Mouse (Mus musculus): ENCODE measurements at regions not wholly inside any gene's neighbourhood (a gene's known extent, or its start where the extent isn't known, plus 50 kb on each side); places are given as distances from the start of the nearest gene placed in this dataset.

GRCm38 (mm10) chr3:140702271-140702681 is 509.9 kb downstream of the Pdha2 start:
- Histone ChIP-seq H3K36me3 (ENCODE audit: control insufficient read depth in 1 of 2, insufficient read depth in 2 of 2, low read length in 2 of 2) (no peaks in the 10 kb centered on the region), H3K4me3 (ENCODE audit: control insufficient read depth in 1 of 2, insufficient read depth in 1 of 2, low read depth in 2 of 2, low read length in 2 of 2) (no peak overlapping the region), H3K79me2 (ENCODE audit: control insufficient read depth, insufficient read depth, low read length, poor library complexity) (no peaks in the 10 kb centered on the region), H3K27me3 (ENCODE audit: control insufficient read depth in 1 of 2, insufficient read depth in 2 of 2, low read length in 2 of 2) (no peaks in the 10 kb centered on the region), H3K27ac (ENCODE audit: control insufficient read depth, low read depth, low read length) (no peak overlapping the region), H3K9me3 (replicated peaks; ENCODE audit: insufficient read depth, low read length) (no peaks in the 10 kb centered on the region), H3K9ac (ENCODE audit: control insufficient read depth, low read depth, low read length, poor library complexity, severe bottlenecking) (no peak overlapping the region), H3K4me1 (ENCODE audit: control insufficient read depth in 1 of 2, insufficient read depth in 2 of 2, low read length in 2 of 2) (peaks cover 0 to 3% of the 10 kb centered on the region in 2 experiments; a peak in 1 of 4 replicates)
- peak; percentile 70 for DNase-seq (ENCODE audit: low read depth, low spot score)
- TF ChIP-seq CHD2 (IDR thresholded peaks at IDR 0.05; ENCODE audit: low read length) (no peak), ELF1 (IDR thresholded peaks at IDR 0.05; ENCODE audit: low read depth, low read length) (no peak), SMC3 (IDR thresholded peaks at IDR 0.05; ENCODE audit: low read depth, low read length) (no peak), RCOR1 (IDR thresholded peaks at IDR 0.05; ENCODE audit: low read depth, low read length) (peak; percentile 95), MEF2A (IDR thresholded peaks at IDR 0.05; ENCODE audit: extremely low read depth, insufficient replicate concordance, low read depth, low read length, poor library complexity, severe bottlenecking) (no peak), HCFC1 (IDR thresholded peaks at IDR 0.05; ENCODE audit: low read depth, low read length) (no peak), KAT2A (conservative IDR thresholded peaks at IDR 0.05; ENCODE audit: low read depth, low read length) (no peak), POLR2A (IDR thresholded peaks at IDR 0.05; ENCODE audit: control insufficient read depth in 1 of 2, insufficient read depth in 1 of 2, low read depth in 1 of 2, low read length in 2 of 2, poor library complexity in 1 of 2) (no peak), ZNF384 (IDR thresholded peaks at IDR 0.05; ENCODE audit: low read depth, low read length) (peak; percentile 87), ZKSCAN1 (IDR thresholded peaks at IDR 0.05; ENCODE audit: low read depth, low read length) (no peak), ZMIZ1 (IDR thresholded peaks at IDR 0.05; ENCODE audit: low read depth, low read length) (no peak), ETS1 (IDR thresholded peaks at IDR 0.05; ENCODE audit: low read depth, low read length) (no peak; the same call in 1 of the 2 replicates), POLR2AphosphoS2 (IDR thresholded peaks at IDR 0.05; ENCODE audit: low read length) (no peak), MYB (IDR thresholded peaks at IDR 0.05; ENCODE audit: low read depth, low read length) (no peak), TAL1 (IDR thresholded peaks at IDR 0.05; ENCODE audit: low read length) (no peak), E2F4 (IDR thresholded peaks at IDR 0.05; ENCODE audit: borderline replicate concordance, low read depth, low read length) (no peak), TCF12 (IDR thresholded peaks at IDR 0.05; ENCODE audit: low read depth, low read length) (no peak), MXI1 (IDR thresholded peaks at IDR 0.05; ENCODE audit: low read depth, low read length) (no peak), POLR2AphosphoS5 (IDR thresholded peaks at IDR 0.05; ENCODE audit: borderline replicate concordance, low read depth, low read length) (no peak), SIN3A (IDR thresholded peaks at IDR 0.05; ENCODE audit: low read length) (no peak), EP300 (IDR thresholded peaks at IDR 0.05; ENCODE audit: low read depth in 1 of 2, low read length in 2 of 2) (peak; percentile 50; a peak in 2 of 4 replicates), MAFK (IDR thresholded peaks at IDR 0.05; ENCODE audit: borderline replicate concordance, low read depth, low read length) (no peak), CHD1 (IDR thresholded peaks at IDR 0.05; ENCODE audit: low read depth, low read length) (no peak), ZC3H11A (IDR thresholded peaks at IDR 0.05; ENCODE audit: low read depth, low read length) (no peak), JUND (IDR thresholded peaks at IDR 0.05; ENCODE audit: low read depth, low read length) (no peak), MYC (IDR thresholded peaks at IDR 0.05; ENCODE audit: low read depth, low read length) (no peak), GATA1 (IDR thresholded peaks at IDR 0.05; ENCODE audit: low read depth, low read length) (peak; percentile 50), UBTF (IDR thresholded peaks at IDR 0.05; ENCODE audit: borderline replicate concordance, insufficient read depth, low read depth, low read length) (no peak), RAD21 (IDR thresholded peaks at IDR 0.05; ENCODE audit: low read depth, low read length) (no peak)

All from MEL (cell line).